Mouse (Mus musculus): ENCODE results near the gene Wdfy3. TPM values are rescaled to one million over a fixed set of nuclear protein-coding genes. Genes with fewer than 3 reads are reported as not detected.

The Wdfy3 gene
- polyA plus RNA-seq, 1 experiment from 2014 or later: 15.7 TPM

DNA sequence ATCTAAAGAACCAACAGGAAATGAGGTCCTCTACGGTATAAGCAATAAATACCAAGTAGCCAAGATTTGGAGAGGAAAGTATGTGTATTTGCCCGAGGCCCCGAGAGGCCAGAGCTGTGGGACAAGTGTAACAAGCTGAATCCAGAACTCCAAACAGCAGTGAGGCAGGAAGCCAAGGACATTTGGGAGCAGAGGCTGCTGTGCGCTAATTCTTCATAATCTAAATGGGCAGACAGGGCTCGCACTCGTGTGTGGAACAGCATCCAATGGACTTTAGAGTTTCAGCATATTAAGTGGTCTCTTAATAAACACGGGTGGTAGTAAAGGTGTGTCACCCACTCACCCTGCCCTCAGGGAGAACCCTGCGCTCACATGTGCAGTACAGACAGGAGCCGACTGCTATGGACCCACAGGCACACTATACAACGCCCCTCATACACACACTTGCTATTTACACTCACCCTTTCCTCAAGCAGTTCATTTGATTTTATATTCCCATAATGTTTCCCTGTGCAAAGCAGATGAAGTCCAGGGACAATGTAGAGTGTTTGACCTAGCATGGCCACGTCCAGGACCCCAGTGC lies 15.1 kb downstream of the Wdfy3 start:
- H3K9ac ChIP-seq: no peak overlapping the region
- H3K4me2 ChIP-seq: no peak overlapping the region
- H3K36me3 ChIP-seq: no peaks in the 10 kb centered on the region
- WGBS: 75% methylated on average over 11 of the region's 11 CpGs
- no peaks in the 10 kb centered on the region for H3K27me3 ChIP-seq (replicated peaks)
- no peak for ATAC-seq (ENCODE audit: insufficient number of reproducible peaks, low FRiP score)
- H3K4me1 ChIP-seq (replicated peaks): peaks cover 35% of the 10 kb centered on the region
- H3K27ac ChIP-seq (ENCODE audit: poor library complexity, severe bottlenecking): no peak overlapping the region
- H3K9me3 ChIP-seq (replicated peaks): no peaks in the 10 kb centered on the region
- no peak overlapping the region for H3K4me3 ChIP-seq

DNA sequence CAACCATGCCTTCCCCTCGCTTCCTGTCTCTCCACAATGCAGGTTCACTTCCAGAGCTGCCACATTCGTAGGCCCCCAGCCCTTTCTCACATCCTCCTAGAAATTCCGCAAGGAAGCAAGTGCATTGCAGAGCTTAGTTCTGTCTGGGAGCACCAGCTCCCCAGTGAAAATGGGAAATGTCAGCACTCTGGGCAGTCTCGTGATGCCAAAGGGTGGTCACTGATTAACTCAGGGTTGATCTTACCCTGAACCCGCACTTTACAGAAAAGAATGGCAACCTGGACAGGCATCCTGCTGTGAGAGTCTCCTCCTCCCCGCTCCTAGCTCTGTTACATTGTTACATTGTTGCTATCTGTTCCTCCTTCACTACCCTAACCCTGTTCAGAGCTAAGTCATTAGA lies 16.8 kb downstream of the Wdfy3 start:
- Histone ChIP-seq H3K27ac (ENCODE audit: poor library complexity, severe bottlenecking) (no peak overlapping the region), H3K9ac (no peak overlapping the region), H3K4me1 (replicated peaks) (peaks cover 35% of the 10 kb centered on the region), H3K4me2 (no peak overlapping the region), H3K36me3 (no peaks in the 10 kb centered on the region), H3K4me3 (no peak overlapping the region), H3K27me3 (replicated peaks) (no peaks in the 10 kb centered on the region), H3K9me3 (replicated peaks) (no peaks in the 10 kb centered on the region)
- ATAC-seq (ENCODE audit: insufficient number of reproducible peaks, low FRiP score): no peak
- WGBS: 74% methylated on average over 6 of the region's 6 CpGs

DNA sequence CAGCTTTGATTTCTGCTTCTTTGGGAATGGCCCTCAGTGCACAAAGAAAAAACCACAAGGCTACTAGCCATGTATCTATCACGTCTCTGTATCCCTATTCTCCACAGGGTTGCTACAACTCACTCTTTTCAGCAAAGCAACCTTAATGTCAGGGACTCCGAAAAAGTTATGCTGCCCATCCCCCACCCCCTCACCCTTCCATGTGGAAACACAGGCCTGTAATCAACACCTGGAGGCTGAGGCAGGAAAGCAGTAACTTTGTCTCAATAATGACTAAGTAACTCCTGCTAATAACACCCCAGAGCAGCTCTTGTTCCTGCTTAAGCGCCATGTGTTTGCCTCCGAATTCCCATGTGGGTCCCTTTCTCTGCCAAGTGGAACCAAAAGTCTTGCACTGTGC lies 17.3 kb downstream of the Wdfy3 start:
- Histone ChIP-seq H3K36me3 (no peaks in the 10 kb centered on the region), H3K4me3 (no peak overlapping the region), H3K27ac (ENCODE audit: poor library complexity, severe bottlenecking) (no peak overlapping the region), H3K9ac (no peak overlapping the region), H3K9me3 (replicated peaks) (no peaks in the 10 kb centered on the region), H3K4me1 (replicated peaks) (peaks cover 35% of the 10 kb centered on the region), H3K27me3 (replicated peaks) (no peaks in the 10 kb centered on the region), H3K4me2 (no peak overlapping the region)
- WGBS: 85% methylated on average over 4 of the region's 4 CpGs
- no peak for ATAC-seq (ENCODE audit: insufficient number of reproducible peaks, low FRiP score)

DNA sequence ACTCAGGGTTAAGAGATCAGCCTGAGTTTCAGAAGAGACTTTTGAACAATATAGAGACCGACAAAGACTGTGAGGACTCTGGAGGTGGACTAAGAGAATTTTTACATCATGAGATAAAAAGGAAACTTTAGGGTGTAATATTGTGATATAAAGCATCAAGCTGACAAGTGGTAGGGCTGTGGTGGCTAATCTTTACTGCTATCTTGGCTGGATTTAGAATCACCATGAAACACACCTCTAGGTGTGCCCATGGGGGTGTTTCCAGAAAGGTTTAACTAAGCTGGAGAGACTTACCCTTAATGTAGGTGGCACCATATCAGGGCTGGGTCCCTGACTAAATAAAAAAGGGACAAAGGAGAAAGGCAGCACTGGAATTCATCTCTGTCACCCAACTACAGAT lies 19.0 kb downstream of the Wdfy3 start:
- H3K4me2 ChIP-seq: no peak overlapping the region
- H3K36me3 ChIP-seq: no peaks in the 10 kb centered on the region
- H3K4me1 ChIP-seq (replicated peaks): peaks cover 41% of the 10 kb centered on the region
- no peaks in the 10 kb centered on the region for H3K9me3 ChIP-seq (replicated peaks)
- H3K4me3 ChIP-seq: no peak overlapping the region
- WGBS: 97% methylated on average over 1 of the region's 1 CpGs
- H3K27me3 ChIP-seq (replicated peaks): no peaks in the 10 kb centered on the region
- no peak overlapping the region; the same call in 1 of the 2 replicates for H3K27ac ChIP-seq (ENCODE audit: poor library complexity, severe bottlenecking)
- H3K9ac ChIP-seq: no peak overlapping the region
- no peak for ATAC-seq (ENCODE audit: insufficient number of reproducible peaks, low FRiP score)

DNA sequence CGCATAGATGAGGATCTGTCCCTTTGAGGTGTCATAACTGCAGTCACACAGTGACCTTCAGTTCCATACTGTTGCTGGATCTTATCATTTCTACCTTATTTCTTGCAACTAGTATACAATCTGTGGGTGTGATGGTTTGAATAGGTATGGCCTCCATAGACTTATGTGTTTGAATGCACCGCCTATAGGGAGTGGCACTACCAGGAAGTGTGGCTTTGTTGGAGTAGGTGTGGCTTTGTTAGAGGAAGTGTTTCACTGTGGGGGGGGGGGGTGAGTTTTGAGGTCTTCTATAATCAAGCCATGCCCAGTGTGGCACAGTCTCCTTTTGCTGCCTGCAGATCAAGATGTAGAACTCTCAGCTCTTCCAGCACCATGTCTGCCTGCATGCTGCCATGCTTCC lies 21.3 kb downstream of the Wdfy3 start:
- Histone ChIP-seq H3K27ac (ENCODE audit: poor library complexity, severe bottlenecking) (no peak overlapping the region), H3K36me3 (peaks cover 3% of the 10 kb centered on the region; the same call in 1 of the 2 replicates), H3K9ac (no peak overlapping the region), H3K4me1 (replicated peaks) (peaks cover 41% of the 10 kb centered on the region), H3K4me3 (no peak overlapping the region), H3K4me2 (no peak overlapping the region), H3K9me3 (replicated peaks) (peaks cover 2% of the 10 kb centered on the region; the same call in 1 of the 2 replicates), H3K27me3 (replicated peaks) (no peaks in the 10 kb centered on the region)
- 97% methylated on average over 2 of the region's 2 CpGs for WGBS
- no peak for ATAC-seq (ENCODE audit: insufficient number of reproducible peaks, low FRiP score)

- Histone ChIP-seq H3K27ac (ENCODE audit: poor library complexity, severe bottlenecking) (0 out of 2 replicates have a peak overlapping the region, but pooled peaks have one; percentile 75), H3K4me2 (no peak overlapping the region), H3K9me3 (replicated peaks) (peaks cover 5% of the 10 kb centered on the region; the same call in 1 of the 2 replicates), H3K36me3 (peaks cover 9% of the 10 kb centered on the region), H3K4me3 (no peak overlapping the region), H3K9ac (no peak overlapping the region), H3K4me1 (replicated peaks) (peaks cover 33% of the 10 kb centered on the region), H3K27me3 (replicated peaks) (no peaks in the 10 kb centered on the region)
- ATAC-seq (ENCODE audit: insufficient number of reproducible peaks, low FRiP score): no peak
- WGBS: 68% methylated on average over 8 of the region's 8 CpGs
Observed at GRCm38 (mm10) chr5:102046617-102047116, 23.1 kb downstream of the Wdfy3 start.

DNA sequence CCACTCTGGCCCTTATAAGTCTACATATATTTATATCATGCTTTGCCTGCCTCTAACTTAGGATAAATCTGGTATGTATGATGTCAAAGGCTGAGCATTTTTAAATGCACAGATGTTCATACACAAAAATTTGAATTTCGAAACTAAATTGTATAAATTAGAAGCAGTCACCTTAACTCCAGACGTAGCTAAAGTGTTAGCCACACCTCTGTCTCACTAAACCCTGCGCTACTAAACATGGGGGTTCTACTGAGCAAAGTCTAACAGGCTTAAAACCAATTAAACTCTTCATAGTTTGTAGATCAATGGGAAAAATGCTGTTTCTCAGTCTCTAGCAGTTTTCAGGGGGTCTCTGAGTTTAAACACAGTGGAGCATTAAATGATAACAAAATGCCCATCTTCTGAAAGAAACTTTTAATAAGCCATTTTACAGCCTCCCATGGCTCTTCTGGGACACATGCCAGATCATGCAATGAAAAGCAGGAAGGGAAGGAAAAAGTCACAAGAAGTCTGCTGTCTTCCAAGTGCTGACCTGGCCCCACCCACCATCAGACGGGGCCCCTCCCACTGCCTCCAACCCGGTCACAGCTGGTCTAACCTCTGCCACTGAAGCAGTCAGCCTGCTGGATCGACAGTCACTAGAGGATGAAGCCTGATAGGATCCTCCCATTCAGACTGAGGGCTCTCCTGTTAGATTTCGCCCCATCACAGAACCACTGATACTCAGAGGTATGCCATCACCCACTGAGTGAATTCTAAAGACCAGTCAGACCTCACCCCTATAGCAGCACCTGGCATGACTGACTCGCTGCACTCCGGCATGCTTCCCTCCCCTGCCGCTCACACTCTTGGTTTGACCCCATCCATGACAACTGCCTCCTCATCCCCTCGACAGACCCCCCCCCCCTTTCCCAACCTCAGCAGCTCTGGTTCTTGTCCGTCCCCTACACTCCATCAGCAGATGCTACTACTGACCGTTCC lies 23.8 kb downstream of the Wdfy3 start:
- Histone ChIP-seq H3K4me3 (0 out of 2 replicates have a peak overlapping the region, but pooled peaks have one; percentile 8), H3K27me3 (replicated peaks) (no peaks in the 10 kb centered on the region), H3K36me3 (peaks cover 15% of the 10 kb centered on the region), H3K4me1 (replicated peaks) (peaks cover 30% of the 10 kb centered on the region), H3K9me3 (replicated peaks) (peaks cover 5% of the 10 kb centered on the region; the same call in 1 of the 2 replicates), H3K9ac (no peak overlapping the region), H3K27ac (ENCODE audit: poor library complexity, severe bottlenecking) (peak overlapping the region; percentile 75), H3K4me2 (peak overlapping the region; percentile 17; the same call in 1 of the 2 replicates)
- WGBS: 66% methylated on average over 13 of the region's 13 CpGs
- ATAC-seq (ENCODE audit: insufficient number of reproducible peaks, low FRiP score): peak; percentile 74

DNA sequence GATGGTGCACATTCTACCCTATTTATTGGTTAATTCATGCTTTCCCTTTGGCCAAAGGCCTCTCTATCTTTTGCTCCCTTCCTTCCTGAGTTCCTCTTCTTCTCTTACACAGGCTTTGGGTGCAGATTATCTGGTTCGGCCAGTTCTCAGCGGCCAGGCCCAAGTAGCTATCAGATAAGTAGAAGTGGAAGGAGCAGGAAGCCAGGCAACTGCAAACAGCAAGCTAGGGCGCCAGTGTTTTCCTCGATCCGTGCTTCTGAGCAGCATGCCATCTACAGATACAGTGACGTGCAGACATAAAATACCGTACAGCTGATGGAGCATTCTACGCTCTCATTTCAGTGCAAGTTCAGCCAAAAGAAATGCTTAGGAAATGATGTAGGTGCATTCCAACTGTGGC lies 24.5 kb downstream of the Wdfy3 start:
- peaks cover 23% of the 10 kb centered on the region for H3K4me1 ChIP-seq (replicated peaks)
- H3K4me3 ChIP-seq: 0 out of 2 replicates have a peak overlapping the region, but pooled peaks have one; percentile 8
- H3K27me3 ChIP-seq (replicated peaks): no peaks in the 10 kb centered on the region
- H3K27ac ChIP-seq (ENCODE audit: poor library complexity, severe bottlenecking): peak overlapping the region; percentile 75
- ATAC-seq (ENCODE audit: insufficient number of reproducible peaks, low FRiP score): peak; percentile 70; the same call in 1 of the 2 replicates
- no peak overlapping the region for H3K9ac ChIP-seq
- peaks cover 5% of the 10 kb centered on the region; the same call in 1 of the 2 replicates for H3K9me3 ChIP-seq (replicated peaks)
- H3K36me3 ChIP-seq: peaks cover 22% of the 10 kb centered on the region
- 13% methylated on average over 8 of the region's 8 CpGs for WGBS
- H3K4me2 ChIP-seq: peak overlapping the region; percentile 42

DNA sequence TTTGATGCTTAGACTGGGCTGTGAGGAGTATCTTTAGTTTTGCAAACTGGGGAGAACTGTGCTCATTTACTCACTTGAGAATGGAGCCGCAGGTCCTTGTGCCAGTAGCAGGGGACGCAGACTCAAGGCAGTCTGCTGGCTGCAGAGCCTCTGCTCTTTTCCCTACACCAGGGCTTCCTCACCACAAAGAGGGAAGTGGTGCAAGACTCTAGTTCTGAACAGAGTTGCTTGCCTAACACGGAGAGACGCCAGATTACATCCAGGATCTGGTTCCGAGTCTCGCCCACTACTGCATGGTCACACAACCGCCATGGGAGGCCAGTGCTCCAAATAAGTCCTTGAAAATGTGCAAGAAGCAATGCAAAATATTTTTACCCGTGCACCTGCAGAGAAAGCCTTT lies 36.4 kb downstream of the Wdfy3 start:
- no peaks in the 10 kb centered on the region for H3K27me3 ChIP-seq (replicated peaks)
- H3K4me1 ChIP-seq (replicated peaks): no peaks in the 10 kb centered on the region
- peaks cover 15% of the 10 kb centered on the region for H3K9me3 ChIP-seq (replicated peaks)
- ATAC-seq (ENCODE audit: insufficient number of reproducible peaks, low FRiP score): no peak
- WGBS: 94% methylated on average over 8 of the region's 8 CpGs
- peaks cover 87% of the 10 kb centered on the region for H3K36me3 ChIP-seq
- no peak overlapping the region for H3K4me3 ChIP-seq
- H3K27ac ChIP-seq (ENCODE audit: poor library complexity, severe bottlenecking): no peak overlapping the region
- H3K9ac ChIP-seq: no peak overlapping the region
- no peak overlapping the region for H3K4me2 ChIP-seq

- H3K36me3 ChIP-seq: peaks cover 87% of the 10 kb centered on the region
- H3K4me2 ChIP-seq: no peak overlapping the region
- H3K9ac ChIP-seq: no peak overlapping the region
- H3K27me3 ChIP-seq (replicated peaks): no peaks in the 10 kb centered on the region
- H3K4me1 ChIP-seq (replicated peaks): no peaks in the 10 kb centered on the region
- H3K9me3 ChIP-seq (replicated peaks): peaks cover 15% of the 10 kb centered on the region
- no peak for ATAC-seq (ENCODE audit: insufficient number of reproducible peaks, low FRiP score)
- H3K27ac ChIP-seq (ENCODE audit: poor library complexity, severe bottlenecking): no peak overlapping the region
- H3K4me3 ChIP-seq: no peak overlapping the region
- WGBS: 91% methylated on average over 22 of the region's 22 CpGs
Observed at GRCm38 (mm10) chr5:102032594-102033240, 37.0 kb downstream of the Wdfy3 start.

DNA sequence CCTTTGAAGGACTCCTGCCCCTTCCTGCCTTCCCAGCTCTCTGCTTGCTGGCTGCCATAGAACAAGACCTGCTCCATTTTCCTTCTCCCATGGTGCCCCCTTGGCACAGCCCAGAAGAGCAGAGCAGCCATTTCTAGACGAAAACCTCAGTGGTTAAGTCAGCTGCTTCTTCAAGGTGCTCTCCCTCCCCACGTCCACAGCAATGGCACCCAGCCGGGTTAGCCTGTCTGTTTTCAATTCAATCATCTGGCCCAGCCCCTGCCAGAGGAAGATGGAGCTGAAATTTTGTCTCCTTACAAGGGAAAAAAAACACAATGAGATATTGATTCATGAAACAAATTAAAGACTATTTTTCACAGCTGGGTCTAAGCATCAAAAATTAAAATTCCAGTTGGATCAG lies 37.5 kb downstream of the Wdfy3 start:
- WGBS: 75% methylated on average over 3 of the region's 3 CpGs
- peaks cover 15% of the 10 kb centered on the region for H3K9me3 ChIP-seq (replicated peaks)
- H3K36me3 ChIP-seq: peaks cover 87% of the 10 kb centered on the region
- no peak for ATAC-seq (ENCODE audit: insufficient number of reproducible peaks, low FRiP score)
- H3K27me3 ChIP-seq (replicated peaks): no peaks in the 10 kb centered on the region
- H3K9ac ChIP-seq: no peak overlapping the region
- no peak overlapping the region for H3K4me2 ChIP-seq
- no peak overlapping the region for H3K27ac ChIP-seq (ENCODE audit: poor library complexity, severe bottlenecking)
- H3K4me1 ChIP-seq (replicated peaks): no peaks in the 10 kb centered on the region
- no peak overlapping the region for H3K4me3 ChIP-seq
